Mouse (Mus musculus) hematopoietic stem cell, adult 5-6 weeks (primary cell): Measurements from ENCODE around the gene Scube1. TPM values are rescaled to one million over a fixed set of nuclear protein-coding genes. Genes with fewer than 3 reads are reported as not detected.

Experiments used
- ATAC-seq, 2 experiments: fragments of 125-278 bp in 1 of 2; replicated peaks in 1 of 2; 2 replicates each; pipeline ENCODE4 v1.8.0; 2016 to 2017; ENCODE audit warnings: inconsistent platforms in 2 of 2, mild to moderate bottlenecking in 2 of 2, moderate number of reproducible peaks in 2 of 2, low read depth in 1 of 2, moderate TSS enrichment in 1 of 2; ENCODE audit not compliant: low FRiP score in 2 of 2, poor library complexity in 2 of 2, severe bottlenecking in 2 of 2, insufficient read depth in 1 of 2, low TSS enrichment in 1 of 2
- total RNA-seq: library from RNA; stranded (forward); fragments of 172-1452, 232-1000 nt; gene quantifications from 2 replicates; pipeline ENCODE4 v1.2.3, GENCODE M21; 2017

Scube1 gene
- total RNA-seq, result not detected in 2 replicates

DNA sequence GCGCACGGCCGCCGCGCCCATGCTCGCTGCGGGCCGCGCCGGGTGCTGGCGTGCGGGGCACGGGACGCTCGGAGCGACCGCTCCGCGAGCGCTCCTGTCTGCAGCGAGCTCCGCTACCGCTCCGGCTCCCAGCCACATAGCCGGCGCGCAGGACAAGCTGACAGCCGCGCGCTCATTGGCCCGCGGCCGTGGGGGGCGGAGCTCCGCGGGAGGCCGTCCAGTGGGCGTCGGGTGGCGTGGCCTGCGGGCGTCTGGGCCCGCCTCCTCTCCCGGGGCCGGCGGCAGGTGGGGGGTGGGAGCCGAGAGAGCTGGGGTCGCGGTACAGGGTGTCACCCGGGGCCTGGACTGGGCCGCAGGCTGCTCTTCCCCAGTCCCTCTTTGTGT is at the start of gene Scube1:
Gene Scube1, minus strand, starts transcription at position 136 of the 384 bp plus-strand sequence.
- ATAC-seq, result peak; percentile 58 to 70

- no peak for ATAC-seq
These were observed 48.1 kb upstream of the Scube1 start for GRCm38 (mm10) chr15:83772953-83773352.

DNA sequence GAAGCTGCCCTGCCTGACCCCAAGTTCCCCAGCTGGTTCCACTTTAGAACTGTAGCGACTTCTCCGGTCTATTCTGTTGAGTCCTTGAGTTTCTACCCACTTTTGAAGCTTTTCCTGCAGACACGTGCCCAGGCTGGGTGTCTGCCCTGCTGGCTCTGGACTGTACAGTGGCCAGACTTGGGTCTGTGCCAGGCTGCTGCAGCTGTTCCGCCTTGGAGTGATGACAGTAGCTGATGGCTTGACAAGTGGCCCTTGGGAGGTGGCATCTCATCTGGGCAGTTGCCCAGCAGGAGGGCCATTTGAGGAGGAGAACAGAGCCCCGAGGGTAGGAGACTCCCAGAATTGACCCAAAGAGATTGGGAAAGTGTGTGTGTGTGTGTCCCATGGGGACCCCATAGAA is 47.6 kb upstream of the Scube1 start:
- ATAC-seq, result no peak

DNA sequence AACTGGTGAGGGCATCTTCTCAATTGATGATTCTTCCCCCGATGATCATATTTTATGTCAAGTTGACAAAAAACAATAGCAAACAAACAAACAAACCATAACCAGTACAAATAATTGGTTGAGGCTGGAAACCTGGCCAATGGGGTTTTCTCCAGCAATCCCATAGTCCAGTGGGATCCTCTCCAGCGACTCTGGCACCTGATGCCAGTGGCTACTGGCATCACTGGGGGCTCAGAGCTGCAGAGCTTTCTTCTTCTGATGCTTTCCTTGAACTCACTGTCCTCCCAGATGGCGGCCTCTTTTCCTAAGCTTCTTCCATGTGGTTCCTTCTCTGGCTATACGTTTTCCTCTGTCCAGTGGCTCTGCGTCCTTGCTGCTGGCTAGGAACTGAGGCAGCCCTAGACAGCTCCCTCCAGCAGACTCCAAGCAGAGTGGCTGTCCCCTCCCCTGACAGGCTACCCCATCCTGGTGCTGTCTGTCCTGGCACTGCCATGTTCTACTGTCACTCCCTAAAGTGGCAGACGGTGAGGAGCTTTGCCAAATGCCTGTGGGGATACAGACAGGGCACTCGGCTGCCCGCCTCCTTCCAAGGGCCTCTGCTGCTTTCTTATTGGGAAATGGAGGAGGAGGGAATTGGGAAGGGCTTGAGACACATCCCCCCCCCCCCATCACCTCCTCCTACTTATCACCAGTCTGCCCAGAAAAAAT is 46.7 kb upstream of the Scube1 start:
- ATAC-seq, result no peak

DNA sequence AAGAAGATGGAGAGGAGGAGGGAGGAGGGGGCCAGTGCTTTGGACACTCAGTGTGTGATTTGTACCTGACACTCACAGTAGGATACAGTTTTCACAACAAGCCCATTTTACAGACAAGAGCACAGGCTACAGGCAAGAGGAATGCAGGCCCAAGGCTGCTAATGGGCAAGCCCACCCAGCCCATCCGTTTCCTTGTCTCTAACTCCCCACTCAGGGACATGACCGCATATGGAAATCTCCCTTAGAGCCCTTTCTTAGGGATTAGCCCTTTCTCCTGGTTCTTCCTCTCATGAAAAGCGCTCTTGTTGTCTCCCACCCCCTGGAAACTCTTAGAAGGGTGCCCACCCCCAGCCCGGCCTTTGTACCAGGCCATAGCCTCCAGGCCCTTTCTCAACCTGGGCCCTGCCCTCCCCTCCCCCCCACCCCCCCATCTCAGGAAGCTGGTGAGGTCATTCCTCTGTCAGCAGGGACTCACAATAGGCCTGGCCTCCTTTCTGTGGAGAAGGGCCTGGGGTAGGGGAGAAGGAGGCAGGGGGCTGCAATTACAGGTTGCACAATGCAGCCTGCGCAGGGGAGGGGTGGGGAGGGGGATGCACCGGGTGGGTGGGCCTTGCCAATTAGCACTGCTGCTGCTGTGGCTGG is 40.7 kb upstream of the Scube1 start:
- ATAC-seq, result no peak

DNA sequence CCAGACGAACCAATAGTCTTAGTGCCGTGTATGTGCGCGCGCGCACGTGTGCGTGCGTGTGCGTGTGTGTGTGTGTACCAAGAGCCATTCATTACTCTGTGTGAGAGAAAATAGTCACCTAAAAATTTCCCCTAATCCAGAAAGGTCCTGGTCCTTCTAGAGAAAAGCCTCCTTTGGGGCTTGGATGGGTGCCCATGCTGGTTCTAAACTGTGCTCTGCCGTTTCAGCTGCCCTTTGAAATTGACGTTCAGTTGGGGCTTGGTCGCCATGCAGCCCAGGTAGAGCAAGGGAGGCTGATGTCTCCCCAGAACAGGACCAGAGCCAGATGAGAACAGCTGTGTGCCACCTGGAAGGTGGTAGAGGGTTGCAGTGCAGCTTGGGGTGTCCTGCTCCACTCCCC is 36.7 kb upstream of the Scube1 start:
- ATAC-seq, result no peak

DNA sequence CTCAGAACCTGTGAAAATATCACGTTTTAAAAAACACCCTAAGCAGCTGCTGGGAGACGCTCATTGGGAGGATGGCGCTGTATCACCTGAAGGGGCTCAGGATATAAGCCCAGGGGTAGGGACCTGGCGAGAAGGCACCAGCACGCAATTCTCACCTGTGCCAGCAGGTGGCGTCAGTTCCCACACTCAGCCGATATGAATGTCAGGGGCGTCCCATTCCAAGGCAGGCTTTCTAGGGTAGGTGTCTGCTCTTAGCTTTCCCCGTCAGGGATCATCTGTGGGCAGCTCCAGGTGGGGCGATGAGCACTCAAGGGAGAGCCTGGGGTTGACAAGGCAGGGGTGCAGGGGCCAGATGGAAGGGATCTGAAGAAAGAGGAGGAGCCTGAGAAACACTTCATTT is 35.9 kb upstream of the Scube1 start:
- 0 out of 4 replicates have a peak, but pooled peaks have one; percentile 34 to 36 for ATAC-seq

GRCm38 (mm10) chr15:83758958-83759357 is 34.1 kb upstream of the Scube1 start:
- no peak for ATAC-seq

GRCm38 (mm10) chr15:83756742-83757141 is 31.9 kb upstream of the Scube1 start:
- peak in 1 of 2 experiments; percentile 36; a peak in 1 of 4 replicates for ATAC-seq

GRCm38 (mm10) chr15:83749436-83749835 is 24.6 kb upstream of the Scube1 start:
- no peak for ATAC-seq

DNA sequence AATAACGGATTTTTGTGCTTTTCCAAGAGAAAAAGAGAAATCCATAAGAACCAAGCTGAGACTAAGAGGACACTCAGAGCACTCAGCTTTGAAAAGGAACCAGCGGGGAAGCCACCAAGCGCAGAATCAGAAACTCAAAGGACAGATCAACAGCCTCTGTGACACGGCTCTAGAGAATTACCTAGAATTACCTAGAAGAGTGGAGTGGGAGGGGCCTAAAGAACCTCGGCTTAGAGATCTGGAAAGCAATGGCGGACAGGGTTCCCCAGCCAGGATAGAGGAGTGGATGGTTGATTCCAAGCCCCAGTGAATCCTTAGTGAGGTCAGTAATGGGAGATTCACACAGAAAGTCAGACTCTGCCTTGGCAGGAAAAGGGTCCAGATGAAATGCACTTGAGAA is 24.2 kb upstream of the Scube1 start:
- no peak for ATAC-seq

DNA sequence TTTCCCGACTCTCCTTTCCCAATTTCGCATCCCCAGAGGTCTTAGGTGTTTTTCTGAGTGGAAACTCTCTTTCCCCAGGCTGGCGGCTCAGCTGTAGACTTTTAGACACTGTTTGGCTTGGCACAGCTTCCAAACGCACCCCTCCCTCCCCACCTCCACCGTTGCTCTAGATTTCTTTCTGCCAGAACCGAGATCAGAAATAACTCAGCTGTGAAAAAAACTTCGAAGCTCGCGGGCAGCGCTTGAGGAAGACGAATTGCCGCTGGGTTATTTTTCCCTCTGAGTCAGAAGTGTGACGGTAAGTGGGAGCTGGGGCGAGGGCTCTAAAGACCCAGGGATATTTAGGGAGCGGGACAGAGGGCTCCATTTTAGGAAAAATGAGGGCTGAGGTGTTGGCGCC is 21.5 kb upstream of the Scube1 start:
- no peak for ATAC-seq

DNA sequence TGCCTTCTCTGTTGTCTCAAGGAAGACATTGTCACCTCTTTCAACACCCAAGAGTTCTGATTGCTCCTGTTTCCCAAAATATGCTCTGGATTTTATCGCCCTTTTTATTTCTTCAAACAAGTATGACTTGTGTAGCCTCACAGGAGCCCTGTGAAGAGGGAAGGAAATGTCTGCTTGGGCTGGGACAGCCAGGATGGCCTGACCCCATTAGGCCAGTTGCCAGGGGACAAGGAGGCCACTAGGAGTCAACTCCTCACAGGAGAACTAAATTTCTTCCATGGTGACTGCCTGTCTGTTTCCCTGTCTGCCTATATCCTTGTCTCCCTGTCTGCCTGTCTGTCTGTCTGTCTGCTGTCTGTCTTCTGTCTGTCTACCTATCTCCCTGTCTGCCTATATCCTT is 17.2 kb upstream of the Scube1 start:
- no peak for ATAC-seq

GRCm38 (mm10) chr15:83740676-83741422 is 16.0 kb upstream of the Scube1 start:
- no peak for ATAC-seq

- ATAC-seq, result no peak
These were observed 2.8 kb upstream of the Scube1 start for GRCm38 (mm10) chr15:83727626-83728025.

DNA sequence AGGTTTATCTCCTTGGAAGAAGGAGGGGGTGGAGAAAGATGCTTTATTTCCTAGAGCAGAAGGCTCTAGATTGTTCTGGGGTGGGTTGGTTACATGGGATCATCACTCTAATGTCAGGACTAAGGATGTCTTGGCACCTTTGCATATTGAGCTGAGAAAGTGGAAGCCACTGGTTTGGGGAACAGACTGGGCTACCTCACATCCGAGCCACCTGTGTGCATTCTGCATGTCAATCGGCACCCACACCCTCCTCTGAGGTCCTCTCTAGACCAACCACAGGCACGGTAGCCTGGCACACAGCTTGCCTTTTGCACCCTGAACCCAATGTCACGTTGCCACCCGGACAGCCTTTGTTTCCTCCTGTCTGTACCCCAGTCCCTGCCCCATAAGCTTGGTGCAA is 1.9 kb upstream of the Scube1 start:
- no peak for ATAC-seq

- ATAC-seq, result no peak
These were observed 857 bp upstream of the Scube1 start for GRCm38 (mm10) chr15:83725556-83726200.
